ENCODE assay signal across 9 mouse cellular contexts in the genomic region with DNA sequence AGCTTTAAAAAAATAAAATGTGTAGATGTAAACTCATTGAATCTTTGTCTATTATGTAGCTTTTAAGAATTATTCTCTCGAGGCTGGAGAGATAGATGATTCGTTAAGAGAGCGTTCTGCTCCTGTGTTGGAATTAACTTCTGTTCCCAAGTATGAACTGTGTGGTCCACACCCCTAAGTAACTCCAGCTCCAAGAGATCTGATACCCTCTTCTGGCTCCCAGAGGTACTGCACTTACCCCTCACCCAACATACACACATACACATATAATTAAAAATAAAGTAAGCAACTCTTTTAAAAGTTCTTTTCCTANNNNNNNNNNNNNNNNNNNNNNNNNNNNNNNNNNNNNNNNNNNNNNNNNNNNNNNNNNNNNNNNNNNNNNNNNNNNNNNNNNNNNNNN. TPM values are rescaled to one million over a fixed set of nuclear protein-coding genes. Genes with fewer than 3 reads are reported as not detected.
DNase-seq lines count a peak whose midpoint lies in the region; ATAC-seq lines count a peak whose summit lies in the region.
"Had no signal": no experiment of that assay in that cellular context is flagged by ENCODE, and none has a peak within 500 bp of the region (broad histone marks: within the 10 kb centered on the region; RNA-seq: fewer than 3 reads in every experiment).

No protein-coding gene starts in this region.

- peak; percentile 7 for DNase-seq in adrenal gland, adult 2 months
- DNase-seq in adrenal gland, postnatal 4 days (ENCODE audit: low spot score in 2 of 2) = no peak
- DNase-seq in frontal cortex, postnatal 25 days (ENCODE audit: low spot score in 2 of 2) = peak; percentile 5 to 15
- peak; percentile 46 to 48 for DNase-seq in left cerebral cortex, adult 18-20 months (ENCODE audit: low spot score in 2 of 2)
- DNase-seq in splenic B cell, adult 2 months (ENCODE audit: low read depth, low spot score) = peak; percentile 3
- DNase-seq in ovary, postnatal 36 days (ENCODE audit: low spot score) = no peak

- no peaks in the 10 kb centered on the region for H3K4me1 ChIP-seq in midbrain, embryonic 12.5 days
- no peaks in the 10 kb centered on the region for H3K4me1 ChIP-seq in midbrain, embryonic 15.5 days
- H3K4me1 ChIP-seq: embryonic facial prominence, embryonic 13.5 days had no signal

- H3K9me3 ChIP-seq in midbrain, embryonic 12.5 days = no peaks in the 10 kb centered on the region
- H3K9me3 ChIP-seq in midbrain, embryonic 15.5 days = no peaks in the 10 kb centered on the region
- H3K9me3 ChIP-seq: embryonic facial prominence, embryonic 13.5 days had no signal

- no peak overlapping the region for H3K9ac ChIP-seq in midbrain, embryonic 12.5 days (replicated peaks)
- H3K9ac ChIP-seq in midbrain, embryonic 15.5 days = no peak overlapping the region
- H3K9ac ChIP-seq: embryonic facial prominence, embryonic 13.5 days had no signal

- no peaks in the 10 kb centered on the region for H3K27me3 ChIP-seq in midbrain, embryonic 12.5 days
- H3K27me3 ChIP-seq in midbrain, embryonic 15.5 days (replicated peaks) = no peaks in the 10 kb centered on the region
- no peaks in the 10 kb centered on the region for H3K27me3 ChIP-seq in splenic B cell, adult 2 months (ENCODE audit: control insufficient read depth, insufficient read depth, low read length, poor library complexity, severe bottlenecking)
- H3K27me3 ChIP-seq: embryonic facial prominence, embryonic 13.5 days had no signal

- peak; percentile 70; the same call in 1 of the 2 replicates for ATAC-seq in midbrain, embryonic 12.5 days (ENCODE audit: low FRiP score, low read depth)
- ATAC-seq in midbrain, embryonic 15.5 days (replicated peaks) = no peak

- no peak overlapping the region for H3K4me2 ChIP-seq in midbrain, embryonic 12.5 days (replicated peaks)
- H3K4me2 ChIP-seq in midbrain, embryonic 15.5 days = no peak overlapping the region
- H3K4me2 ChIP-seq: embryonic facial prominence, embryonic 13.5 days had no signal

- no peak overlapping the region for H3K4me3 ChIP-seq in midbrain, embryonic 12.5 days
- H3K4me3 ChIP-seq in midbrain, embryonic 15.5 days = no peak overlapping the region
- H3K4me3 ChIP-seq: embryonic facial prominence, embryonic 13.5 days had no signal

- no peaks in the 10 kb centered on the region for H3K36me3 ChIP-seq in midbrain, embryonic 12.5 days
- no peaks in the 10 kb centered on the region for H3K36me3 ChIP-seq in midbrain, embryonic 15.5 days (replicated peaks)
- no peaks in the 10 kb centered on the region for H3K36me3 ChIP-seq in splenic B cell, adult 2 months (ENCODE audit: control insufficient read depth, insufficient read depth, low read length, poor library complexity, severe bottlenecking)
- H3K36me3 ChIP-seq: embryonic facial prominence, embryonic 13.5 days had no signal

- H3K27ac ChIP-seq in midbrain, embryonic 12.5 days (replicated peaks) = no peak overlapping the region
- no peak overlapping the region for H3K27ac ChIP-seq in midbrain, embryonic 15.5 days
- H3K27ac ChIP-seq: embryonic facial prominence, embryonic 13.5 days had no signal

- 64% methylated on average over 3 of the region's 3 CpGs for WGBS in midbrain, embryonic 12.5 days
- WGBS in midbrain, embryonic 15.5 days = 60% methylated on average over 3 of the region's 3 CpGs

RNA-seq across cellular contexts. Expression of gene Thsd7b, which starts 28.8 kb away (rescaled TPM):
- total RNA-seq in adrenal gland, adult 2 months (2021) = 1 to 10 TPM in 1 of 2 experiments, under 1 TPM in 1; 0.45 to 1.5 TPM
- polyA plus RNA-seq in adrenal gland, adult 2 months (2012; rRNA removed) = 0.11 and 0.28 TPM in 2 replicates
- 1 to 10 TPM; 1.2 to 1.6 TPM for total RNA-seq in adrenal gland, postnatal 4 days (2021)
- 6.7 and 9.6 TPM in 2 replicates for polyA plus RNA-seq in midbrain, embryonic 12.5 days (2016; fragmentation: Nextera tagmentation; extraction: Ambion mirVana)
- polyA plus RNA-seq in midbrain, embryonic 15.5 days (2015; fragmentation: Nextera tagmentation; extraction: Ambion mirVana) = 10.6 and 14.3 TPM in 2 replicates
- 1 to 10 TPM; 3.8 to 7.5 TPM for total RNA-seq in left cerebral cortex, adult 18-20 months (2021)

Comparison
In these comparisons a context has a peak if more than half of its experiments do, and no peak if none do; other contexts are left out.
1. DNase-seq: peak in adrenal gland, adult 2 months (single experiment), frontal cortex, postnatal 25 days (2 of 2), left cerebral cortex, adult 18-20 months (2 of 2) and splenic B cell, adult 2 months (single experiment); none in adrenal gland, postnatal 4 days (0 of 2) and ovary, postnatal 36 days (single experiment).